In genomic region chrX:73484870-73485269, GRCm38 (mm10) we compare ENCODE assay signal across 13 mouse cellular contexts. TPM values are rescaled to one million over a fixed set of nuclear protein-coding genes. Genes with fewer than 3 reads are reported as not detected.
A peak's percentile ranks its signal among the peaks of the same experiment; 100 is the strongest.
DNase-seq lines count a peak whose midpoint lies in the region; ATAC-seq lines count a peak whose summit lies in the region.
"Had no signal": no experiment of that assay in that cellular context is flagged by ENCODE, and none has a peak within 500 bp of the region (broad histone marks: within the 10 kb centered on the region; RNA-seq: fewer than 3 reads in every experiment).

No protein-coding gene starts in this region.

- H3K27me3 ChIP-seq in heart, embryonic 12.5 days (replicated peaks) = peaks cover 58% of the 10 kb centered on the region
- peaks cover 38% of the 10 kb centered on the region for H3K27me3 ChIP-seq in limb, embryonic 12.5 days
- peaks cover 95% of the 10 kb centered on the region for H3K27me3 ChIP-seq in limb, embryonic 10.5 days (ENCODE audit: low read depth, poor library complexity, severe bottlenecking)
- peaks cover 4% of the 10 kb centered on the region for H3K27me3 ChIP-seq in embryonic facial prominence, embryonic 12.5 days
- H3K27me3 ChIP-seq in liver, embryonic 13.5 days = peaks cover 20% of the 10 kb centered on the region
- H3K27me3 ChIP-seq in midbrain, embryonic 15.5 days (replicated peaks) = no peaks in the 10 kb centered on the region
- H3K27me3 ChIP-seq: Patski had no signal

- 87% methylated on average over 4 of the region's 4 CpGs for WGBS in heart, embryonic 12.5 days
- WGBS in limb, embryonic 12.5 days = 91% methylated on average over 4 of the region's 4 CpGs
- 88% methylated on average over 4 of the region's 4 CpGs for WGBS in limb, embryonic 10.5 days
- 84% methylated on average over 4 of the region's 4 CpGs for WGBS in embryonic facial prominence, embryonic 12.5 days
- WGBS in liver, embryonic 13.5 days (ENCODE audit: insufficient replicate concordance) = 61% methylated on average over 4 of the region's 4 CpGs
- WGBS in midbrain, embryonic 15.5 days = 88% methylated on average over 4 of the region's 4 CpGs

- no peak for DNase-seq in heart, adult 18-20 months
- no peak for DNase-seq in limb, embryonic 10.5 days (ENCODE audit: low spot score)
- DNase-seq in liver, embryonic 13.5 days = no peak
- DNase-seq in ovary, postnatal 36 days (ENCODE audit: low spot score) = no peak
- DNase-seq: cerebellum, adult 2 months had no signal

- 0 out of 2 replicates have a peak, but pooled peaks cover 9% of the 10 kb centered on the region for H3K4me1 ChIP-seq in heart, embryonic 12.5 days (replicated peaks)
- peaks cover 15% of the 10 kb centered on the region for H3K4me1 ChIP-seq in limb, embryonic 12.5 days (replicated peaks)
- peaks cover 25% of the 10 kb centered on the region for H3K4me1 ChIP-seq in limb, embryonic 10.5 days
- peaks cover 3% of the 10 kb centered on the region; the same call in 1 of the 2 replicates for H3K4me1 ChIP-seq in embryonic facial prominence, embryonic 12.5 days
- H3K4me1 ChIP-seq in liver, embryonic 13.5 days (replicated peaks) = no peaks in the 10 kb centered on the region
- no peaks in the 10 kb centered on the region for H3K4me1 ChIP-seq in midbrain, embryonic 15.5 days

- no peak for ATAC-seq in heart, embryonic 12.5 days (ENCODE audit: insufficient number of reproducible peaks, low FRiP score)
- no peak for ATAC-seq in limb, embryonic 12.5 days (ENCODE audit: insufficient number of reproducible peaks, insufficient read depth, low FRiP score, low TSS enrichment, low read depth)
- ATAC-seq in embryonic facial prominence, embryonic 12.5 days (ENCODE audit: insufficient number of reproducible peaks, insufficient read depth, low FRiP score, low TSS enrichment) = no peak
- no peak for ATAC-seq in liver, embryonic 13.5 days (ENCODE audit: low read depth)
- no peak for ATAC-seq in midbrain, embryonic 15.5 days (replicated peaks)
- ATAC-seq: Patski had no signal

- no peak overlapping the region for H3K27ac ChIP-seq in heart, embryonic 12.5 days (ENCODE audit: poor library complexity, severe bottlenecking)
- no peak overlapping the region for H3K27ac ChIP-seq in limb, embryonic 12.5 days
- H3K27ac ChIP-seq in limb, embryonic 10.5 days = no peak overlapping the region
- no peak overlapping the region for H3K27ac ChIP-seq in embryonic facial prominence, embryonic 12.5 days
- no peak overlapping the region for H3K27ac ChIP-seq in liver, embryonic 13.5 days
- no peak overlapping the region for H3K27ac ChIP-seq in midbrain, embryonic 15.5 days

- H3K9ac ChIP-seq in heart, embryonic 12.5 days = peak overlapping the region; percentile 71; the same call in 1 of the 2 replicates
- H3K9ac ChIP-seq in limb, embryonic 12.5 days (replicated peaks) = no peak overlapping the region
- no peak overlapping the region for H3K9ac ChIP-seq in embryonic facial prominence, embryonic 12.5 days
- H3K9ac ChIP-seq in liver, embryonic 13.5 days = no peak overlapping the region
- no peak overlapping the region for H3K9ac ChIP-seq in midbrain, embryonic 15.5 days

- H3K4me2 ChIP-seq in heart, embryonic 12.5 days = peak overlapping the region; percentile 63
- H3K4me2 ChIP-seq in limb, embryonic 12.5 days = peak overlapping the region; percentile 55; the same call in 1 of the 2 replicates
- peak overlapping the region; percentile 56 for H3K4me2 ChIP-seq in embryonic facial prominence, embryonic 12.5 days (replicated peaks)
- peak overlapping the region; percentile 17 for H3K4me2 ChIP-seq in liver, embryonic 13.5 days
- H3K4me2 ChIP-seq in midbrain, embryonic 15.5 days = no peak overlapping the region

- H3K4me3 ChIP-seq in heart, embryonic 12.5 days = peak overlapping the region; percentile 46
- H3K4me3 ChIP-seq in limb, embryonic 12.5 days (replicated peaks) = no peak overlapping the region
- H3K4me3 ChIP-seq in limb, embryonic 10.5 days = no peak overlapping the region
- H3K4me3 ChIP-seq in embryonic facial prominence, embryonic 12.5 days = peak overlapping the region; percentile 39; the same call in 1 of the 2 replicates
- H3K4me3 ChIP-seq in liver, embryonic 13.5 days (replicated peaks) = no peak overlapping the region
- no peak overlapping the region for H3K4me3 ChIP-seq in midbrain, embryonic 15.5 days

- H3K36me3 ChIP-seq in heart, embryonic 12.5 days = no peaks in the 10 kb centered on the region
- no peaks in the 10 kb centered on the region for H3K36me3 ChIP-seq in limb, embryonic 12.5 days
- no peaks in the 10 kb centered on the region for H3K36me3 ChIP-seq in limb, embryonic 10.5 days
- no peaks in the 10 kb centered on the region for H3K36me3 ChIP-seq in embryonic facial prominence, embryonic 12.5 days
- no peaks in the 10 kb centered on the region for H3K36me3 ChIP-seq in liver, embryonic 13.5 days
- H3K36me3 ChIP-seq in midbrain, embryonic 15.5 days (replicated peaks) = no peaks in the 10 kb centered on the region

- H3K9me3 ChIP-seq in heart, embryonic 12.5 days (replicated peaks) = no peaks in the 10 kb centered on the region
- no peaks in the 10 kb centered on the region for H3K9me3 ChIP-seq in limb, embryonic 12.5 days
- H3K9me3 ChIP-seq in limb, embryonic 10.5 days (replicated peaks) = no peaks in the 10 kb centered on the region
- H3K9me3 ChIP-seq in embryonic facial prominence, embryonic 12.5 days = no peaks in the 10 kb centered on the region
- H3K9me3 ChIP-seq in liver, embryonic 13.5 days (replicated peaks) = no peaks in the 10 kb centered on the region
- no peaks in the 10 kb centered on the region for H3K9me3 ChIP-seq in midbrain, embryonic 15.5 days

RNA-seq across cellular contexts. Expression of gene Bgn, which starts 1.5 kb away (rescaled TPM):
- 71.9 and 72.9 TPM in 2 replicates for polyA plus RNA-seq in heart, embryonic 12.5 days (2016; fragmentation: Nextera tagmentation; extraction: Ambion mirVana)
- 100 to 1,000 TPM; 174 to 186 TPM for total RNA-seq in heart, adult 18-20 months (2021)
- 16.7 and 23.4 TPM in 2 replicates for polyA plus RNA-seq in limb, embryonic 12.5 days (2016; fragmentation: Nextera tagmentation; extraction: Ambion mirVana)
- 7.9 and 11.5 TPM in 2 replicates for polyA plus RNA-seq in limb, embryonic 10.5 days (2016; fragmentation: Nextera tagmentation; extraction: Ambion mirVana)
- polyA plus RNA-seq in embryonic facial prominence, embryonic 12.5 days (2016; fragmentation: Nextera tagmentation; extraction: Ambion mirVana) = 43.0 and 46.6 TPM in 2 replicates
- 7.1 and 10.6 TPM in 2 replicates for polyA plus RNA-seq in liver, embryonic 13.5 days (2015; fragmentation: Nextera tagmentation; extraction: Ambion mirVana)
- 22.9 and 24.3 TPM in 2 replicates for polyA plus RNA-seq in midbrain, embryonic 15.5 days (2015; fragmentation: Nextera tagmentation; extraction: Ambion mirVana)

RNA-seq across cellular contexts. Expression of gene Atp2b3, which starts 18.0 kb away (rescaled TPM):
- 0.41 and 0.48 TPM in 2 replicates for polyA plus RNA-seq in heart, embryonic 12.5 days (2016; fragmentation: Nextera tagmentation; extraction: Ambion mirVana)
- under 1 TPM; 0.17 to 0.28 TPM for total RNA-seq in heart, adult 18-20 months (2021)
- polyA plus RNA-seq in limb, embryonic 12.5 days (2016; fragmentation: Nextera tagmentation; extraction: Ambion mirVana) = 0.19 and 0.22 TPM in 2 replicates
- polyA plus RNA-seq in limb, embryonic 10.5 days (2016; fragmentation: Nextera tagmentation; extraction: Ambion mirVana) = 0.05 and 0.06 TPM in 2 replicates
- polyA plus RNA-seq in embryonic facial prominence, embryonic 12.5 days (2016; fragmentation: Nextera tagmentation; extraction: Ambion mirVana) = 0.69 and 0.73 TPM in 2 replicates
- polyA plus RNA-seq in liver, embryonic 13.5 days (2015; fragmentation: Nextera tagmentation; extraction: Ambion mirVana) = 0.03 TPM in 2 replicates
- polyA plus RNA-seq in midbrain, embryonic 15.5 days (2015; fragmentation: Nextera tagmentation; extraction: Ambion mirVana) = 5.9 and 7.0 TPM in 2 replicates

RNA-seq across cellular contexts. Expression of gene Haus7, which starts 26.0 kb away (rescaled TPM):
- 61.4 and 63.0 TPM in 2 replicates for polyA plus RNA-seq in heart, embryonic 12.5 days (2016; fragmentation: Nextera tagmentation; extraction: Ambion mirVana)
- 1 to 10 TPM; 6.2 to 9.1 TPM for total RNA-seq in heart, adult 18-20 months (2021)
- polyA plus RNA-seq in limb, embryonic 12.5 days (2016; fragmentation: Nextera tagmentation; extraction: Ambion mirVana) = 83.9 and 87.7 TPM in 2 replicates
- polyA plus RNA-seq in limb, embryonic 10.5 days (2016; fragmentation: Nextera tagmentation; extraction: Ambion mirVana) = 98.4 and 102 TPM in 2 replicates
- polyA plus RNA-seq in embryonic facial prominence, embryonic 12.5 days (2016; fragmentation: Nextera tagmentation; extraction: Ambion mirVana) = 81.1 and 85.4 TPM in 2 replicates
- 50.6 and 51.9 TPM in 2 replicates for polyA plus RNA-seq in liver, embryonic 13.5 days (2015; fragmentation: Nextera tagmentation; extraction: Ambion mirVana)
- polyA plus RNA-seq in midbrain, embryonic 15.5 days (2015; fragmentation: Nextera tagmentation; extraction: Ambion mirVana) = 75.5 and 76.1 TPM in 2 replicates

RNA-seq across cellular contexts. Expression of gene Trex2, which starts 49.7 kb away (rescaled TPM):
- not detected in 2 replicates for polyA plus RNA-seq in heart, embryonic 12.5 days (2016; fragmentation: Nextera tagmentation; extraction: Ambion mirVana)
- not detected for total RNA-seq in heart, adult 18-20 months (2021)
- not detected in 2 replicates for polyA plus RNA-seq in limb, embryonic 12.5 days (2016; fragmentation: Nextera tagmentation; extraction: Ambion mirVana)
- not detected in 2 replicates for polyA plus RNA-seq in limb, embryonic 10.5 days (2016; fragmentation: Nextera tagmentation; extraction: Ambion mirVana)
- not detected in 2 replicates for polyA plus RNA-seq in embryonic facial prominence, embryonic 12.5 days (2016; fragmentation: Nextera tagmentation; extraction: Ambion mirVana)
- polyA plus RNA-seq in liver, embryonic 13.5 days (2015; fragmentation: Nextera tagmentation; extraction: Ambion mirVana) = not detected in 2 replicates
- not detected in 2 replicates for polyA plus RNA-seq in midbrain, embryonic 15.5 days (2015; fragmentation: Nextera tagmentation; extraction: Ambion mirVana)
- total RNA-seq: adrenal gland, postnatal 4 days; layer of hippocampus, postnatal 14 days had no signal
- polyA plus RNA-seq: cerebellum, adult 2 months; liver, embryonic 16.5 days; Patski had no signal

Comparison
In these comparisons a context has a peak if more than half of its experiments do, and no peak if none do; other contexts are left out.
1. H3K4me3 ChIP-seq: peak in heart, embryonic 12.5 days (single experiment) and embryonic facial prominence, embryonic 12.5 days (single experiment); none in limb, embryonic 12.5 days (single experiment), limb, embryonic 10.5 days (single experiment), liver, embryonic 13.5 days (single experiment) and midbrain, embryonic 15.5 days (single experiment).